Comparison of ENCODE assay signal across 8 mouse cellular contexts in genomic region chr8:122677481-122678021, GRCm38 (mm10). TPM values are rescaled to one million over a fixed set of nuclear protein-coding genes. Genes with fewer than 3 reads are reported as not detected.
DNase-seq lines count a peak whose midpoint lies in the region; ATAC-seq and TF ChIP-seq lines count a peak whose summit lies in the region.

No protein-coding gene starts in this region.

- H3K9me3 ChIP-seq in embryonic facial prominence, embryonic 13.5 days = no peaks in the 10 kb centered on the region
- H3K9me3 ChIP-seq in intestine, embryonic 16.5 days (ENCODE audit: control insufficient read depth, low read length) = no peaks in the 10 kb centered on the region
- no peaks in the 10 kb centered on the region for H3K9me3 ChIP-seq in midbrain, postnatal 0 days (ENCODE audit: low read length)

- peaks cover 51% of the 10 kb centered on the region for H3K4me1 ChIP-seq in embryonic facial prominence, embryonic 13.5 days
- peaks cover 11% of the 10 kb centered on the region for H3K4me1 ChIP-seq in intestine, embryonic 16.5 days (ENCODE audit: control insufficient read depth, insufficient read depth, low read length)
- H3K4me1 ChIP-seq in midbrain, postnatal 0 days (ENCODE audit: insufficient read depth, low read length) = peaks cover 14% of the 10 kb centered on the region

- H3K4me3 ChIP-seq in embryonic facial prominence, embryonic 13.5 days = peak overlapping the region; percentile 71
- H3K4me3 ChIP-seq in intestine, embryonic 16.5 days (ENCODE audit: low read length) = peak overlapping the region; percentile 77
- H3K4me3 ChIP-seq in midbrain, postnatal 0 days (ENCODE audit: low read depth, low read length) = peak overlapping the region; percentile 93

- 0 out of 2 replicates have a peak, but pooled peaks have one; percentile 13 for TF ChIP-seq CTCF in midbrain, postnatal 0 days (IDR thresholded peaks at IDR 0.05)

- peak overlapping the region; percentile 73 for H3K9ac ChIP-seq in embryonic facial prominence, embryonic 13.5 days
- peak overlapping the region; percentile 81 for H3K9ac ChIP-seq in intestine, embryonic 16.5 days (ENCODE audit: low read depth, low read length)
- peak overlapping the region; percentile 83 for H3K9ac ChIP-seq in midbrain, postnatal 0 days (replicated peaks; ENCODE audit: low read length, poor library complexity, severe bottlenecking)

- peak; percentile 47 for DNase-seq in gastrocnemius, postnatal 25 days
- DNase-seq in gastrocnemius, adult 8-10 months (ENCODE audit: low spot score in 2 of 2) = no peak
- peak; percentile 18 to 20 for DNase-seq in B cell, adult 2 months
- no peak for DNase-seq in midbrain, postnatal 0 days (ENCODE audit: low spot score)
- no peak for DNase-seq in c-Kit-positive CD71-positive TER-119-positive erythroid progenitor cells, embryonic 14.5 days (ENCODE audit: low spot score)

- peak overlapping the region; percentile 64; the same call in 1 of the 2 replicates for H3K27ac ChIP-seq in embryonic facial prominence, embryonic 13.5 days
- peak overlapping the region; percentile 49 for H3K27ac ChIP-seq in intestine, embryonic 16.5 days (ENCODE audit: low read length)
- peak overlapping the region; percentile 87 for H3K27ac ChIP-seq in midbrain, postnatal 0 days (ENCODE audit: low read depth, low read length)

- WGBS in embryonic facial prominence, embryonic 13.5 days = under 1% methylated on average over 35 of the region's 35 CpGs
- 3% methylated on average over 35 of the region's 35 CpGs for WGBS in intestine, embryonic 16.5 days
- WGBS in midbrain, postnatal 0 days = under 1% methylated on average over 25 of the region's 35 CpGs

- H3K27me3 ChIP-seq in embryonic facial prominence, embryonic 13.5 days = peaks cover 98% of the 10 kb centered on the region
- H3K27me3 ChIP-seq in intestine, embryonic 16.5 days (replicated peaks; ENCODE audit: control insufficient read depth, insufficient read depth, low read length) = peaks cover 43% of the 10 kb centered on the region
- H3K27me3 ChIP-seq in midbrain, postnatal 0 days (ENCODE audit: insufficient read depth, low read length) = no peaks in the 10 kb centered on the region

- ATAC-seq in embryonic facial prominence, embryonic 13.5 days (ENCODE audit: insufficient number of reproducible peaks, insufficient read depth, low FRiP score, low TSS enrichment, low read depth) = no peak
- ATAC-seq in intestine, embryonic 16.5 days = peak; percentile 10; the same call in 1 of the 2 replicates
- ATAC-seq in midbrain, postnatal 0 days (ENCODE audit: low FRiP score) = peak; percentile 2
- no peak for ATAC-seq in activated CD4-positive, CD25-positive, alpha-beta regulatory T cell, adult 4 months

- H3K4me2 ChIP-seq in embryonic facial prominence, embryonic 13.5 days = peak overlapping the region; percentile 98
- H3K4me2 ChIP-seq in intestine, embryonic 16.5 days (ENCODE audit: low read depth, low read length) = peak overlapping the region; percentile 99
- peak overlapping the region; percentile 72 for H3K4me2 ChIP-seq in midbrain, postnatal 0 days (ENCODE audit: low read depth, low read length, poor library complexity, severe bottlenecking)

- H3K36me3 ChIP-seq in embryonic facial prominence, embryonic 13.5 days = no peaks in the 10 kb centered on the region
- H3K36me3 ChIP-seq in intestine, embryonic 16.5 days (ENCODE audit: control insufficient read depth, insufficient read depth, low read length) = no peaks in the 10 kb centered on the region
- H3K36me3 ChIP-seq in midbrain, postnatal 0 days (ENCODE audit: insufficient read depth, low read length) = no peaks in the 10 kb centered on the region

RNA-seq across cellular contexts. Expression of gene Cbfa2t3, which starts 21.4 kb away (rescaled TPM):
- total RNA-seq in gastrocnemius, postnatal 25 days (2021) = 10 to 100 TPM; 19.0 to 27.8 TPM
- 10 to 100 TPM; 12.3 to 22.0 (median 17.2) TPM for total RNA-seq in gastrocnemius, adult 8-10 months (2022)
- polyA plus RNA-seq in embryonic facial prominence, embryonic 13.5 days (2015; fragmentation: Nextera tagmentation; extraction: Ambion mirVana) = 4.6 TPM in 2 replicates
- 4.1 and 5.2 TPM in 2 replicates for polyA plus RNA-seq in intestine, embryonic 16.5 days (2015; fragmentation: Nextera tagmentation; extraction: Ambion mirVana)
- total RNA-seq in midbrain, postnatal 0 days (2014; rRNA removed) = 11.1 and 11.8 TPM in 2 replicates
- polyA plus RNA-seq in midbrain, postnatal 0 days (2015; fragmentation: Nextera tagmentation; extraction: Ambion mirVana) = 13.3 and 15.9 TPM in 2 replicates
- under 1 TPM; 0.08 to 0.28 TPM for polyA plus RNA-seq in activated CD4-positive, CD25-positive, alpha-beta regulatory T cell, adult 4 months (2017; shearing (Covaris generic))

RNA-seq across cellular contexts. Expression of gene Pabpn1l, which starts 55.0 kb away (rescaled TPM):
- total RNA-seq in gastrocnemius, postnatal 25 days (2021) = not detected
- under 1 TPM in 1 of 4 experiments, not detected in 3; 0.27 TPM for total RNA-seq in gastrocnemius, adult 8-10 months (2022)
- not detected in 2 replicates for polyA plus RNA-seq in embryonic facial prominence, embryonic 13.5 days (2015; fragmentation: Nextera tagmentation; extraction: Ambion mirVana)
- polyA plus RNA-seq in intestine, embryonic 16.5 days (2015; fragmentation: Nextera tagmentation; extraction: Ambion mirVana) = 0.23 TPM in 1 of 2 replicates, not detected in the other
- total RNA-seq in midbrain, postnatal 0 days (2014; rRNA removed) = not detected in 2 replicates
- polyA plus RNA-seq in midbrain, postnatal 0 days (2015; fragmentation: Nextera tagmentation; extraction: Ambion mirVana) = not detected in 2 replicates
- polyA plus RNA-seq in activated CD4-positive, CD25-positive, alpha-beta regulatory T cell, adult 4 months (2017; shearing (Covaris generic)) = not detected

Comparison
In these comparisons a context has a peak if more than half of its experiments do, and no peak if none do; other contexts are left out.
1. DNase-seq: peak in gastrocnemius, postnatal 25 days (single experiment) and B cell, adult 2 months (2 of 2); none in gastrocnemius, adult 8-10 months (0 of 2), midbrain, postnatal 0 days (single experiment) and c-Kit-positive CD71-positive TER-119-positive erythroid progenitor cells, embryonic 14.5 days (single experiment).
2. ATAC-seq: peak in intestine, embryonic 16.5 days (single experiment) and midbrain, postnatal 0 days (single experiment); none in embryonic facial prominence, embryonic 13.5 days (single experiment) and activated CD4-positive, CD25-positive, alpha-beta regulatory T cell, adult 4 months (single experiment).
3. Peak in every context shown above with its lines, with median percentiles within 50 percentile points of each other: H3K27ac ChIP-seq, H3K4me2 ChIP-seq, H3K4me3 ChIP-seq and H3K9ac ChIP-seq.